Mouse (Mus musculus): ENCODE results near the gene Cilp.

The Cilp gene

DNA sequence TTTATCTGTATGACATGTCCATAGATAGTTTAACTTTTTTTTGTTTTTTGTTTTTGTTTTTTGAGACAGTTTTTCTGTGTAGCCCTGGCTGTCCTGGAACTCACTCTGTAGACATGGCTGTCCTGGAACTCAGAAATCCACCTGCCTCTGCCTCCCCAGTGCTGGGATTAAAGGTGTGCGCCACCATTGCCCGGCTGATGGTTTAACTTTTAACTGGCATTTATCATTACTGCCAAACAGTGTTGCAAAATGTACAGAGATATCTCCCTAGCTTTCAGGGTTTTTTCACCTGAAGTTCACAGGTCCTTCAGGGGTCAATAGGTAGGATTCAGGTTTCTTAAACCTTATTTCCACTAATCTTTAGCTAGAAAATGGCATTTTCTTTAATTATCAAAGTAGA lies 32.1 kb downstream of the Cilp start:
- no peak for DNase-seq

GRCm38 (mm10) chr9:65298761-65299160 lies 33.8 kb downstream of the Cilp start:
- DNase-seq: no peak

- DNase-seq: no peak
Measured at GRCm38 (mm10) chr9:65299650-65300049, 34.7 kb downstream of the Cilp start.

GRCm38 (mm10) chr9:65302327-65302983 lies 37.5 kb downstream of the Cilp start:
- DNase-seq: no peak

DNA sequence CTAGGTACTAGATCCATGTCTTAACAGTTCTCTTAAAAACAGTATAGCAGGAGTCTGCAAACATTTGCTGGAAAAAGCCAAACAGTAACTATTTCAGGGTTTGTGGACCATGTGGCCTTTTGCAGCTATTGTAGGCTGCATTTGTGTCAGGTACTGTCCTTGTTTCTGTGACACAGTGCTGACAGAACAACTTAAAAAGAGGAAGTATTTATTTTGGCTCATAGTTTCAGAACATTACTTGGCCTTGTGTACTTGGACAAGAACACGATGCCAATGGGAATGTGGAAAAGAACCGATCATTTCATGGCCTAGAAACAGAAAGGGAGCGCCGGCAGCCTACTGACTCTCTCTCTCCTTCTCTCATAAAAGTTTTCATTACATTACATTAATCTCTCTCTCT lies 38.6 kb downstream of the Cilp start:
- DNase-seq: no peak

DNA sequence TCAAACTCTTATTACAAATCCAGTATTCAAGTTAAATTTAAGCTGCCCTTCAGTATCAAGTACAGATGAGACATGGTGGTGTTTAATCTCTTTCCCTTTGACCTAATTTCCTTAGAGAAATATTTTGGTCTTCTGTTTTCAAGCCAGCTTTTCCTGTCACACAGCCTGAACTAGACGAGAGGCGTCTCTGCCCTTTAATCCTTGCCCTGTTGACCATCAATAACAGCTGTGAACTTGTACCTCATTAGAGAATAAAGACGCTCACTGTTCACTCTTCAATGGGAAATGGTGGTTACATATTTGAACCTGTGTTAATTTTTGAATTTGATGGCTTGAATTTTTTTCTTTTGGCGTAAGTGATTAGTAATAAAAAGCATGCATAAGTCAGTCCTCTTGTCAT lies 39.3 kb downstream of the Cilp start:
- DNase-seq: no peak

DNA sequence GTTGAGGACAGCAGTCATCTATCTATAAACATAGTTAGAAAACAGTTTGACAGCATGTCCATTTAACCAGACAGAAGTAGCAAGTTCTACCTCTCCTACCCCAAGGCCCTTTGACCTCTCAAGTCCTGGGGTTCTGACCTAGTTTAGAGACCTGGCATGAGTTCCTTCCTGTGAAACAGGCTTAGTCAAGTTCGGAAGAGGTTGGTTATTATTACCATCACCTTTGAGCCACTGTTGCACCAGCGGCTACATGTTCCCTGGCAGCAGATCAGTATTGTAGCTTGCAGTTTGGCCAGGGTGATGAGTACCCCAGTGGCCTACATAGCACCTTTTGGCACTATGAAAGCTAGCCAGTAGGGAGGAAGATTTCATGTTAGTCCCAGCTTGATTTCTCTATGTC lies 41.7 kb downstream of the Cilp start:
- DNase-seq: no peak

DNA sequence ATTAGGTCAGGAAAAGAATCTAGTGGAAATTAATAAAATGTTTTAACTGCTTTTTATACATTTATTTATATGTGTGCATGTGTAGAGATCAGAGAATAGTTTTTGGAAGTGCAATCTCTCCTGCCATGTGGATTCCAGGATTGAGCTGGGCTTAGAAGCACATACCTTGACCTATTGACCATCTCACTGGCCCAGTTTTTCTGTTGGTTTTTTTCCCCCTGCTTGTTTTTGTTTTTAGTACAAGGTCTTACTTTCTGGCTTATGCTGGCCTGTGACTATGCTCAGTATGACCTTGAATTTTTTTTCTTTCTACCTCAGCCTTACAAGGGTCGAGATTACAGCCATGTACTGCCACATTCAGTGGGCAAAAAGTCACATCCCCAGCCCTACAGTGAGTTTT lies 43.0 kb downstream of the Cilp start:
- DNase-seq: no peak

DNA sequence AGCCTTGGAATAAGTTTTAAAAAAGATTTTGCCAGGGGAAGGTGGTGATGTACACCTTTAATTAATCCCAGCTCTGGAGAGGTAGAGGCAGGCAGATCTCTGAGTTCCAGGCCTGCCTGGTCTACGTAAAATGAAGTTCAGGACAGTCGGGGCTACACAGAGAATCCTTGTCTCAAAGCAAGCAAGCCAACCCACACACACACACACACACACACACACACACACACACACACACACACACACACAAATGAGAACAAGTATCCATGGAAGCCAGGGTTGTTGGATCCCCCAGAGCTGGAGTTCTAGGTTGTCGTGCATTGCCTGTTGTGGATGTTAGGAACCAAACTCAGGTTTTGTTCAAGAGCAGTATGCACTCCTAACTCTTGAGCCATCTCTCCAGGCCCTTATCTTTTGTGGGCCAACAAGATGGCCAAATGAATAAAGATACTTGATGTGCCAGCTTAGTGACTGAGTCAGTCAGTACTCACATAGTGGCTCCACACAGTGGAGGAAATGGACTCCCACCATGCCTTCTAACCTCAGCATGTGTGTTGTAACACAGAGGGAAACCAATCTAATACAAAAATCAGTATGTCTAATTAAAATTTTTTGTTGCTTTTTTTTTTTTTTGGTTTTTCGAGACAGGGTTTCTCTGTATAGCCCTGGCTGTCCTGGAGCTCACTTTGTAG lies 47.8 kb downstream of the Cilp start:
- DNase-seq: no peak

- DNase-seq: no peak
Measured at GRCm38 (mm10) chr9:65313846-65314245, 48.9 kb downstream of the Cilp start.

GRCm38 (mm10) chr9:65322255-65322900 lies 57.4 kb downstream of the Cilp start:
- DNase-seq: no peak

DNA sequence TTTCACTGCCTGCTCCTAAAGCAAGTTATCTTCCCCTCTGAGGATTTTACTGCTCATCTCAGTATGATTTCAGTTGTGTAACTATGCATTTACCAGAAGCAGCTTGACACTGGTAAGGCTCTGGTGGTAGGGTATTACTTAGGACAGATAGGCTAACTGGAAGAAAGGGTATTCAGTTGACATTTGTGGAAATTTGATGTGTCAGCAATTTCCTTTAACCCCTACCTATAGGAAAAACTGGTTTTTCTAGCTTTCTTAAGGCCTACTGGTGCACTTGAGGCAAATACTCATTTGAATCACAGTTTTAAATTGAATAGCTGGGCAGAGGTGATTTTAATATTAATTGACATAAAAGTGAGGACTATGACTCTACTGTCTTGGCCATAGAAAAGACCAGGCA lies 61.0 kb downstream of the Cilp start:
- no peak for DNase-seq

DNA sequence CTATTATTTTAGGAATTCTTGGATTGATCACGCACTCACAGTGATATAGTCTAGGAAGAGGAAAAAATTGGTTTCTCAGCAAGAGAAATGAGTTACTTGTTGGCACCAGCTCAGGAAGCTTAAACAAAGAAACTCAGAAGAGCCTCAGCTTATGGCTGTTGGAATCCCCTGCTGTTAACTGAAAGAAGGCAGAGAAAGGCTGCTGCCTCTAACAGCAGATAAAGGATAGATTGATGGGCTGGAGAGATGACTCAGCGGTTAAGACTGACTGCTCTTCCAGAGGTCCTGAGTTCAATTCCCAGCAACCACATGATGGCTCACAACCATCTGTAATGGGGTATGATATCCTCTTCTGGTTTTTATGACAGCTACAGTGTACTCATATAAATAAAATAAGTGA lies 62.4 kb downstream of the Cilp start:
- DNase-seq: no peak

Data from right cerebral cortex, adult 18-20 months (tissue).